Mouse (Mus musculus): ENCODE measurements around the gene Agap2.

GRCm38 (mm10) chr10:127076082-127076481, 998 bp downstream of the Agap2 start:
- TF ChIP-seq POLR2A (IDR thresholded peaks at IDR 0.05; ENCODE audit: low read depth, low read length) (no peak), CTCF (IDR thresholded peaks at IDR 0.05; ENCODE audit: borderline replicate concordance, insufficient read depth, low read length) (no peak)

Measured in embryonic fibroblast, embryonic 13.5 days (primary cell).